Mouse (Mus musculus): Measurements from ENCODE around the gene Snapc1.
A peak's percentile ranks its signal among the peaks of the same experiment; 100 is the strongest.

Snapc1 gene

GRCm38 (mm10) chr12:73964291-73965281, at the start of gene Snapc1:
TSS of gene Snapc1 (plus strand) at chr12:73964481.
- peak; percentile 98 for DNase-seq (ENCODE audit: extremely low spot score, low spot score)

GRCm38 (mm10) chr12:73918479-73918878, 45.8 kb upstream of the Snapc1 start:
- no peak for DNase-seq (ENCODE audit: extremely low spot score, low spot score)

GRCm38 (mm10) chr12:73930266-73930665, 34.0 kb upstream of the Snapc1 start:
- DNase-seq (ENCODE audit: extremely low spot score, low spot score) = no peak

- no peak for DNase-seq (ENCODE audit: extremely low spot score, low spot score)
Observed at GRCm38 (mm10) chr12:73931274-73931673, 33.0 kb upstream of the Snapc1 start.

GRCm38 (mm10) chr12:73934528-73934927, 29.8 kb upstream of the Snapc1 start:
- DNase-seq (ENCODE audit: extremely low spot score, low spot score) = no peak

GRCm38 (mm10) chr12:73937353-73937752, 26.9 kb upstream of the Snapc1 start, which contains the start of gene Gm49321:
TSS of gene Gm49321 (plus strand) at chr12:73937653.
- no peak for DNase-seq (ENCODE audit: extremely low spot score, low spot score)

- no peak for DNase-seq (ENCODE audit: extremely low spot score, low spot score)
Observed at GRCm38 (mm10) chr12:73939542-73939941, 24.7 kb upstream of the Snapc1 start.

- DNase-seq (ENCODE audit: extremely low spot score, low spot score) = no peak
Observed at GRCm38 (mm10) chr12:73948415-73948814, 15.9 kb upstream of the Snapc1 start.

GRCm38 (mm10) chr12:73949318-73950058, 14.8 kb upstream of the Snapc1 start:
- DNase-seq (ENCODE audit: extremely low spot score, low spot score) = peak; percentile 53

GRCm38 (mm10) chr12:73952879-73953278, 11.4 kb upstream of the Snapc1 start:
- DNase-seq (ENCODE audit: extremely low spot score, low spot score) = peak; percentile 58

GRCm38 (mm10) chr12:73953420-73954186, 10.7 kb upstream of the Snapc1 start:
- no peak for DNase-seq (ENCODE audit: extremely low spot score, low spot score)

- no peak for DNase-seq (ENCODE audit: extremely low spot score, low spot score)
Observed at GRCm38 (mm10) chr12:73954785-73955184, 9.5 kb upstream of the Snapc1 start.

GRCm38 (mm10) chr12:73957676-73958075, 6.6 kb upstream of the Snapc1 start:
- no peak for DNase-seq (ENCODE audit: extremely low spot score, low spot score)

GRCm38 (mm10) chr12:73958830-73959229, 5.5 kb upstream of the Snapc1 start:
- no peak for DNase-seq (ENCODE audit: extremely low spot score, low spot score)

GRCm38 (mm10) chr12:73969142-73969541, 4.9 kb downstream of the Snapc1 start:
- DNase-seq (ENCODE audit: extremely low spot score, low spot score) = no peak

- no peak for DNase-seq (ENCODE audit: extremely low spot score, low spot score)
Observed at GRCm38 (mm10) chr12:73974584-73974983, 10.3 kb downstream of the Snapc1 start.

- no peak for DNase-seq (ENCODE audit: extremely low spot score, low spot score)
Observed at GRCm38 (mm10) chr12:73978144-73978543, 13.9 kb downstream of the Snapc1 start.

GRCm38 (mm10) chr12:73979667-73980066, 15.4 kb downstream of the Snapc1 start:
- no peak for DNase-seq (ENCODE audit: extremely low spot score, low spot score)

GRCm38 (mm10) chr12:73982533-73982932, 18.3 kb downstream of the Snapc1 start:
- no peak for DNase-seq (ENCODE audit: extremely low spot score, low spot score)

GRCm38 (mm10) chr12:73986299-73986698, 22.0 kb downstream of the Snapc1 start:
- DNase-seq (ENCODE audit: extremely low spot score, low spot score) = no peak

- no peak for DNase-seq (ENCODE audit: extremely low spot score, low spot score)
Observed at GRCm38 (mm10) chr12:73988393-73989008, 24.2 kb downstream of the Snapc1 start.

All from neural tube, embryonic 10.5 days (tissue).